Mouse (Mus musculus): ENCODE measurements around the gene Cacng2.

Cacng2 gene

DNA sequence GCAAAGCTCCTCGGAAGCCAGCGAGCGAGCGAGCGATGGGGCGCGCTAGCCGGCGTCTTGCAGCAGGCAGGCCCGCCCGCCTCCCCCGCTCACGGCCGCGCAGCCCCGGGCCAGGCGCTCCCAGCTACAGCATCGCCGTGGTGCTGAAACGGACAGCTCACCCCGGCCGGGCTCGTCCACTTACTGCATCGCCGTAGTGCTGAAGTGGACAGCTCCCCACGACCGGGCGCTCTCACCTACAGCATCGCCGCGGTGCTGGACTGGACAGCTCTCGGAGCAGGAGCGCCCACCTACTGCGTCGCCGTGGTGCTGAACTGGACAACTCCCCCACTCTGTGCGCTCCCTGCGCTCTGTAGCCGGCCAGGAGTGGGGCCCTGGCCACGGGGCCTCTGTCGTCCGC, at the start of gene Cacng2:
TSS of gene Cacng2 (minus strand) at position 325 of the 400 bp plus-strand sequence.
- peak; percentile 97 for DNase-seq (ENCODE audit: low spot score)

DNA sequence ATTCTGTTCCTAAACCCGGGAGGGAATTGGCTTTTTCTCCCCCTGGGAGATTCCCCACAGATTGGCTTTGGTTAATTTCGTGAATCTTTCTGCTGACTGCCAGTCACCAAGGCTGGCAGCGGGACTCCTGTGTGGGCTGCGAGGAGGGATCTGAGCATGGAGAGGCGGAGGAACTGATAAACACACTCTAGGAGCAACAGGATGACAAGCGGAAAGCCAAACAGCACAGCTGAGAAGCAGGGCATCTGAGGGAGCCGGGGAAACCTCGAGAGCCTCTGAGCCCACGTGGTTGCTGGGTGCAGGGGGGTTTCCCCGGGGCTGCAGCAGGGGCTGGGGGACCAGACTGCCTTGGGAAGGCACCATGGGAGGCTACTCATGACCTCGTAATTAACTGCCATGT, 49.7 kb upstream of the Cacng2 start:
- DNase-seq (ENCODE audit: low spot score) = no peak

DNA sequence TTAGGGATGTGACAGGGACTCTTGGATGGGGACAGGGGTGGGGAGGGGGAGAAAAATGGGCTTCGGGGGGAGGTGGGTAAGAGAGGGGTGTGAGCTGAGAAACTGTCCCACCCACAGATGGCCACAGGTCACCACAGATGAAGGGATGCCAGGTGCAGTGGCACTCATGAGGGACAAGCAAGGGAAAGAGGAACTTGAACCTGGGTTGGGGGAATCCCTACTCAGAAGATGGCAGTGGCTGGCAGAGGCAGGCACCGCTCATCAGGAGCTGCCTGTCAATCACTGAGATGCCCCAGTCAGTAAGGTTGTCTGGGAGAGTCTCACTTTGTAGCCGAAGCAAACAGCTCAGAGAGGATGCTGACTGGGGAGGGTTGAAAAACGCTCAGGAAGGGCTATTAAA, 45.5 kb upstream of the Cacng2 start:
- DNase-seq (ENCODE audit: low spot score) = no peak

DNA sequence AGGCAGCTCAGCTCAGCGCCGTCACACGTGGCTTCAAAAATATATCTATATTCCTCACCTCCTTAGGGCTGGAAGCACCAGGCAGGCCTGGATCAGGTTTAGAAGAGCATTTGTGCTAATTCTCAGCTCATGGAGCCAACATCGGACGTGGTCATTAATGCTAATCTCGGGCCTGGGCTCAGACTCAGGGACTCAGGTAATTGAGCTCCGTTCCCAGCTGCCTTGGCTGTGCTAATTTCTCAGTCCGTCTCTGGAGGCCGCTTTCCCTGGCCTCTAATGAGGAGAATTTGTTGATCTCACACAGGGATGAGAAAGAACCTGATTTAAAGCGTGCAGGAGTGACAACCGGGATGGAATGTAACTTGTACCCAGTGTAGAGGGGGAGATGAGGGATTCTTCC, 44.6 kb upstream of the Cacng2 start:
- DNase-seq (ENCODE audit: low spot score) = no peak

- no peak for DNase-seq (ENCODE audit: low spot score)
Measured at GRCm38 (mm10) chr15:78161946-78162345, 42.1 kb upstream of the Cacng2 start.

DNA sequence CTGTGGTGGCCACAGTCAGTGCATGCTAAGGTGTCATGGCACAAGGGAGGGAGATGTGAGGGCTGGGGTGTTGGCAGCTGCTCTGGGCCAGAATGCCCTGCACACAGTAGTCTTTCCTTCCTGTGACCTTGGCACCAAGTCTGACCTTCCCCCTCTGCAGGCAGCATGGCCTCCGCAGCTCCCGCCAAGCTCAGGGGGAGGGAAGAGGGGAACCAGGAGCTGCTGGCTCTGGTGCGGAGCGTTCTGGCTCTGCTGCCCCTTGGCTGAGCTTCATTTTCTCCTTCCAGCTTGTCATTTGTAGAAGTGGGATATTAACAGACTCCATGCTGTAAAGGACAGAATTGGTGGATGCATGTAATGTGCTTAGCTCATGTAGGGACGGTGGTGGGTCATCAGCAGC, 38.5 kb upstream of the Cacng2 start:
- DNase-seq (ENCODE audit: low spot score) = no peak

- DNase-seq (ENCODE audit: low spot score) = no peak
Measured at GRCm38 (mm10) chr15:78157824-78158223, 38.0 kb upstream of the Cacng2 start.

GRCm38 (mm10) chr15:78157330-78157729, 37.5 kb upstream of the Cacng2 start:
- DNase-seq (ENCODE audit: low spot score) = no peak

GRCm38 (mm10) chr15:78155421-78155820, 35.6 kb upstream of the Cacng2 start:
- DNase-seq (ENCODE audit: low spot score) = no peak

DNA sequence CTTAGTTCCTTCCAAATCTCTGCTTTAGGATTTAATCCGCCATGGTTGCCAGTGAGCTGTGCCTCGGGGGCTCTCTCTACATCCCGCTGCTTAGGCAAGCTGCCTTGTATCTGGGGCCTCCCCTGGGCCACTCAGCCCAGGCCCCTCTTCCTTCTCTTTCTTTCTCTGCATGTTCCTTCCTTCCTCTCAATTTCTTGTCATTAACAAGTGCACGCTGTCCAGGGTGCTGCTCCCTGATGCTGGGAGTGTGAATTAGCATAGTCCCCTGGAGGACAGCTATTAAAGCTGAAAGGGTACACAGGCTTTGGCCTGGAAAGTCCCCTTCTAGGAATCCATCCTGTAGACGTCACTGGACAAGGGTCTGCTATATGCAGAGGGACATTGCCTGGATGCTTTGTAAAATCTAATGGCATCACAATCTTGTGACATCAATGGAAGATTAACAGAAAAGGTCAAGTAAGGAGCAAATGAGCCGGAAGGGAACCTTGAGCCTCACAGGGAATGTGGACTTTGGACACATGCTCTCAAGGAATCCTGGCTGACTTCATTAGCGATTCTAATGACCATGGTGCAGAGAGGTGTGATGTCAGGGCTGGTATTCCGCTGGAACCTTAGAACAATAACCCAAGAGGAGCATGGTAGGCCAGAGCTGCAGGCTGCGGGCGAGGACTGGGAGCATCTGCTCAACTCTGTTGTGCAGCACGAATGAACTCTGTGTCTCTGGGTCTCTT, 33.4 kb upstream of the Cacng2 start:
- peak; percentile 44 for DNase-seq (ENCODE audit: low spot score)

- no peak for DNase-seq (ENCODE audit: low spot score)
Measured at GRCm38 (mm10) chr15:78148565-78148964, 28.7 kb upstream of the Cacng2 start.

DNA sequence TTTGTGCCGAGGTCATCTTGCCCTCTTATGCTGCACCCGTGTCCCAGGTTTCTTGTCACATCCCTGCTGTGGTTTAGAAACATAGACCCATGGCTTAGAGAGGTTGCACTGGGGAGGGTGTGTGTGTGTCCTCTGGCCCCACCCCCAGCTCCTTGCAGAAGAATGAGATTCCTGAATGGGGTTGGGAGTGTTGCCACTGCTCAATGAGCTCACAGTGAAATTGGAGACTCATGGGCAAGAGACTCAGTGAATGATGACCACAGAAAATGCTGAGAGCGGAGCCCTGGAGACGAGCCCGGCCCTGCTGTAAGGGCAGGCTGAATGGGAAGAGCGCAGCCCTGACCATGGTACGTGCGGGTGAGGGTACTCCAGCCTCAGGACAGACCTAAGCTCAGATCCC, 20.4 kb upstream of the Cacng2 start:
- no peak for DNase-seq (ENCODE audit: low spot score)

GRCm38 (mm10) chr15:78134606-78135005, 14.8 kb upstream of the Cacng2 start:
- peak; percentile 79 for DNase-seq (ENCODE audit: low spot score)

GRCm38 (mm10) chr15:78133389-78133788, 13.6 kb upstream of the Cacng2 start:
- peak; percentile 32 for DNase-seq (ENCODE audit: low spot score)

DNA sequence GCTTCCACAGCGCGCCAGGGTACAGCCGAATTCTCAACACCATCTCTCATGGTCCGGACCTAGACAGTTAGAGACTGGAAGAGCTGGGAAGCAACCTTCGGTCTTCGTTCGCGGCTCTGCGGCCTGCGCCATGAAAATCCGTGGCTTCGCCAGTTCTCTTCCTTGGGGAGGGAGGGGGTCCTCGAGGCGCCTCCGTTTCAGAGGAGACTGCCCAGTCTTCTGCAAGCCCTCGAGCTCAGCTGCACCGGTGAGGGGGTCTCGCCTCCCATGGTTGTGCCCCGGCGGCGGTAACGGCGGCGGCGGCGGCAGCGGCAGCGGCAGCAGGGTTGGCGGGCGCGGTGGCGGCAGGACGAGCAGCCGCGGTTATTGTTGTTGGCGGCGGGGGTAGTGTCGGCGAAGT, 580 bp downstream of the Cacng2 start:
- no peak for DNase-seq (ENCODE audit: low spot score)

DNA sequence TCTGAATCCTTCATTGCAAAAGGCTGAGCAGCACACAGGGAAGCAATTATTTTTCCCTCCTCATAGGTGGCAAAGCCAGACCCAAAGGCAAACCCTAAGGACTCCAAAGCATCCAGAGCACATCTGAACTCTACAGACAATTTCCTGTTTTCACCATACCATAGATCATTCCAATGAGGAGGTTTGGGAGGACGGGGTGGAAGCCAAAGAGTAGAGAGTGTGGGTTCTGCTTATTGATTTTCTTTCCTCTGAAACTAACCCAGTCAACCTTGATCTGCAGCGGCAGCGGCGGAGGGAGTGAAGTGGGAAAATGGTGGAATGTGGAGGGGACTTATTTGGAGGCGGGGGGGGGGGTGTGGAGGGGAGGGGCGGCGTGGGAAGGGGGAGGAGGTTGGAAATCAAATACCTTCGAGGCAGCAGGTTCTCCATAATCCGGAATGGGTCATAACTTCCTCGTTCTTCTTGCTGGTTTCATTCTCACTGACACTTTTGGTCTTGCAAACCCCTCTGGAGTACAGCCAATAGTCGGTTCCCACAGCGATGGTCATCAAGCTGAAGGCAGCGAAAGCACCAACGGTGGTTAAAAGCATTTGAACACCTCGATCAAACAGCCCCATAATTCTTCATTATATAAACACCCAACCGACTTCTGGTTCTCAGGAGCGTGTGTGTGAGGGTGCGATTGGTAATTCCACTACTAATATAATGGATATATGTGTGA, 1.4 kb downstream of the Cacng2 start:
- DNase-seq (ENCODE audit: low spot score) = no peak

GRCm38 (mm10) chr15:78117731-78118130, 2.1 kb downstream of the Cacng2 start:
- DNase-seq (ENCODE audit: low spot score) = no peak

- DNase-seq (ENCODE audit: low spot score) = no peak
Measured at GRCm38 (mm10) chr15:78116936-78117335, 2.9 kb downstream of the Cacng2 start.

GRCm38 (mm10) chr15:78116244-78116643, 3.6 kb downstream of the Cacng2 start:
- DNase-seq (ENCODE audit: low spot score) = no peak

GRCm38 (mm10) chr15:78099516-78099915, 20.3 kb downstream of the Cacng2 start:
- peak; percentile 12 for DNase-seq (ENCODE audit: low spot score)

DNA sequence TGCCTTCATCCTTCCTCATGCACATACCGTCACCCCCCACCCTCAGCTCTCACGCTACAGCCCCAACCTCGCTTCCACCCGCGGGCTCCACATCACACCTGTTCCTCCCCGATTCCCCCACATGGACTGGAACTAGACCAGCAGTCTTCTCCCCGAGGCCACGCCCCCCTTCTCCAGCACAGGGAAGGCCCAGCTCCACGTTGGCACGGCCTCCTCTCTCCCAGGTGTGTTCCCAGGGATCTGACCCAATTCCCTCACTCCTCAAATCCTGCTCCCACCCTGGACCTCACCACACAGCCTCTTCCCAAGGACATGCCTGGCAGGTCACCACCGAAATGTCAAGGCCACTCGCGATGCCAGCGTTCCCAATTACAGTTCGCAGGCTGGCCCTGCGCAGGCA, 23.8 kb downstream of the Cacng2 start:
- DNase-seq (ENCODE audit: low spot score) = no peak

DNA sequence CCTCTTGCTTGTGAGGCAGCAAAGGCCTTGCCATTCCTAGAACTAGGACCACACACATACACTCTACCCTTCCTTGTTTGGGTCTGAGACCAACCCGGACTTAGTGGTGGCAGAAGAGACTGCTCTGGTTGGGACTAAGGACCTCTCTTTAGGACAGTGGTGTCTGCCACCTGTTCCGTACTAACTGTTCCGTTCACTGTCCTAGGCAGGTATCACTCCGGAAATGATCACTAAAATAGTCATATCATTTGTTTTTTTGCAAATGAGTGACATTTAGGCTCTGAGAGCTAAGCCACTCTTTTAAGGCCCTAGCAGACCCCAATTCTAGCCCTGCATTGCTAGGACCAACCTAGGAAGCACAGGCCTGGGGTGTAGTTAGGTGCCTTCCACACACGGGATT, 26.2 kb downstream of the Cacng2 start:
- no peak for DNase-seq (ENCODE audit: low spot score)

DNA sequence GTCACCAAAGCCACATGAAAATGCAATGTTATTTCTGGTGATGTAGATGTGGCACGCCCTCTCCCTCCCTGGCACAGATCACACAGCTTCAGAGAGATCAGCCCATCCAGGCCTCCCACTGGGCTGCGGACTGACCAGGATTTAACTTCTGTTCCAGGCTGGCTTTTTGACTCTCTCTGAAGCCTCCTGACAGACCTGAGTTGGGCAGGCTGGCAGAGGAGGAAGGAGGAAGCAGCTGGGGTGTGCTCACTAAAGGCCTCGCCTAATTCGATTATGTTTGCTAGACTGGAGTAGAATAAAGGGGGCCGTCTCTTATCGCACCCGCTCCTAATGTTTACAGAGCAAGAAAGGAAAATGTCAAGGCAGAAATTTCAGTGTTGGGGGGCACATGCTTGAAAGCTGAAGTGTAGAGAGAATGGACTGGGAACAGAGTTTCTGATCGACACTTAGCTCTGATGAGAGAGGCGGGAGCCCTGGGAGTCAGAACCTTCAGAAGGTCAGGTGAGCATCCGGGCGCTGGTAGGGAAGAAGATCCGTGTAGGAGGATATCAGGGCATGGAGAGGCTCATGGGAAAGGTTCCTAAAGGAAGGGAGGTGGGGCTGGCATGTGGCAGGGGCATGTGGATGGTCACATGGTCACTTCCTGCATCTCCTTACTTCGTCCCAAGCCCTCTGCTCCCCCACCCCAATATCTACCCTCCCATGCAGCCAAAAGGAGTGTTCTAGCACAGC, 36.8 kb downstream of the Cacng2 start:
- DNase-seq (ENCODE audit: low spot score) = peak; percentile 55
